Mouse (Mus musculus): ENCODE measurements around the gene Mrgpra4.

- TF ChIP-seq POLR2A (IDR thresholded peaks at IDR 0.05; ENCODE audit: low read depth, low read length): no peak
- no peak for TF ChIP-seq CTCF (IDR thresholded peaks at IDR 0.05; ENCODE audit: extremely low read depth, insufficient read length, insufficient replicate concordance, low read depth, low read length)
These were observed 36.0 kb upstream of the Mrgpra4 start for GRCm38 (mm10) chr7:48017874-48018273.

Measured in small intestine, adult 2 months (tissue).